In the genomic region with DNA sequence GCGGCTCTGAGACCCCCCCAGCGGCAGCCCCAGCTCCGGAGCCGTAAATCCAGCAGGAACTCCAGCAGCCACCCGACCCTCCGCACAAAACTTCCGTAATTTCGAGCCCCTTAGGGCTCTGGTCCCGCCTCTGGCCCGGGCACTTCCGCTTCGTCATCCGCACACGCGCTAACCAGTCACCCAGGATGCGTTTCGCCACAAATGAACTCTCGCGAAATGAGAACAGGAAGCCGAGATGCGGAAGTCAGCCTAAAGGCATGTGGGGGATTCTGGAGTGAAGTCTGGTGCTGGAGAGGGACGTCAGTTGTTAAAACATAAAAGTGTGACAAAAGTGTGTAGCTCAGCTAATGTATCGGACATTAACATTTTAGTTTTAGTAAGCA, we compare ENCODE assay signal across 7 mouse cellular contexts. TPM values are rescaled to one million over a fixed set of nuclear protein-coding genes. Genes with fewer than 3 reads are reported as not detected.
DNase-seq lines count a peak whose midpoint lies in the region; ATAC-seq and TF ChIP-seq lines count a peak whose summit lies in the region.

A gene (minus strand): TSS at position 187 of the 383 bp plus-strand sequence.

- TF ChIP-seq CTCF in intestine, postnatal 0 days (IDR thresholded peaks at IDR 0.05; ENCODE audit: low read depth): no peak
- TF ChIP-seq CTCF in small intestine, adult 2 months (IDR thresholded peaks at IDR 0.05; ENCODE audit: extremely low read depth, insufficient read length, insufficient replicate concordance, low read depth, low read length): no peak

- H3K9me3 ChIP-seq in embryonic facial prominence, embryonic 10.5 days: no peaks in the 10 kb centered on the region
- no peaks in the 10 kb centered on the region for H3K9me3 ChIP-seq in intestine, postnatal 0 days (ENCODE audit: control insufficient read depth)
- H3K9me3 ChIP-seq in midbrain, embryonic 12.5 days: no peaks in the 10 kb centered on the region

- H3K4me3 ChIP-seq in embryonic facial prominence, embryonic 10.5 days: peak within 1 kb of the TSS; percentile 98
- H3K4me3 ChIP-seq in intestine, postnatal 0 days (ENCODE audit: low read depth, low read length): peak within 1 kb of the TSS; percentile 98
- peak within 1 kb of the TSS; percentile 98 for H3K4me3 ChIP-seq in midbrain, embryonic 12.5 days
- peak within 1 kb of the TSS; percentile 95 for H3K4me3 ChIP-seq in small intestine, adult 2 months (ENCODE audit: low read depth, low read length)

- H3K4me1 ChIP-seq in embryonic facial prominence, embryonic 10.5 days: peaks cover 16% of the 10 kb centered on the region
- peaks cover 8% of the 10 kb centered on the region for H3K4me1 ChIP-seq in intestine, postnatal 0 days (replicated peaks; ENCODE audit: control insufficient read depth, insufficient read depth, low read length)
- H3K4me1 ChIP-seq in midbrain, embryonic 12.5 days: peaks cover 19% of the 10 kb centered on the region
- H3K4me1 ChIP-seq in small intestine, adult 2 months (ENCODE audit: control insufficient read depth, insufficient read depth, insufficient read length, low read length): peaks cover 2% of the 10 kb centered on the region; the same call in 1 of the 2 replicates

- peak within 1 kb of the TSS; percentile 69 for H3K4me2 ChIP-seq in intestine, postnatal 0 days (replicated peaks; ENCODE audit: low read depth)
- H3K4me2 ChIP-seq in midbrain, embryonic 12.5 days (replicated peaks): peak within 1 kb of the TSS; percentile 73

- under 1% methylated on average over 23 of the region's 23 CpGs for whole genome bisulfite sequencing in embryonic facial prominence, embryonic 10.5 days
- WGBS in intestine, postnatal 0 days: under 1% methylated on average over 23 of the region's 23 CpGs
- 1% methylated on average over 23 of the region's 23 CpGs for WGBS in midbrain, embryonic 12.5 days
- under 1% methylated on average over 23 of the region's 23 CpGs for WGBS in small intestine, adult 2 months

- intact Hi-C loops in left cerebral cortex, postnatal 4 days (cut with DNase I): no loop called here

- TF ChIP-seq POLR2A in small intestine, adult 2 months (IDR thresholded peaks at IDR 0.05; ENCODE audit: low read depth, low read length): peak; percentile 65

- H3K9ac ChIP-seq in intestine, postnatal 0 days (ENCODE audit: low read depth, low read length): peak within 1 kb of the TSS; percentile 100
- peak within 1 kb of the TSS; percentile 93 for H3K9ac ChIP-seq in midbrain, embryonic 12.5 days (replicated peaks)

- H3K27me3 ChIP-seq in embryonic facial prominence, embryonic 10.5 days (replicated peaks; ENCODE audit: low read depth, poor library complexity, severe bottlenecking): no peaks in the 10 kb centered on the region
- H3K27me3 ChIP-seq in intestine, postnatal 0 days (replicated peaks; ENCODE audit: control insufficient read depth, insufficient read depth, low read length): no peaks in the 10 kb centered on the region
- no peaks in the 10 kb centered on the region for H3K27me3 ChIP-seq in midbrain, embryonic 12.5 days
- H3K27me3 ChIP-seq in small intestine, adult 2 months (ENCODE audit: control insufficient read depth, insufficient read depth, low read length): no peaks in the 10 kb centered on the region

- DNase-seq in adrenal gland, postnatal 10 days: peak; percentile 93
- DNase-seq in embryonic facial prominence, embryonic 10.5 days (ENCODE audit: low spot score): peak; percentile 95
- peak; percentile 61 for DNase-seq in gonadal fat pad, adult 2 months (ENCODE audit: low read depth)
- DNase-seq in left cerebral cortex, postnatal 4 days: peak; percentile 91

- ATAC-seq in intestine, postnatal 0 days: peak; percentile 99
- ATAC-seq in midbrain, embryonic 12.5 days (ENCODE audit: low FRiP score, low read depth): peak; percentile 99

- peak within 1 kb of the TSS; percentile 95 for H3K27ac ChIP-seq in embryonic facial prominence, embryonic 10.5 days (replicated peaks)
- peak within 1 kb of the TSS; percentile 98 for H3K27ac ChIP-seq in intestine, postnatal 0 days (ENCODE audit: low read depth, low read length)
- peak within 1 kb of the TSS; percentile 87 for H3K27ac ChIP-seq in midbrain, embryonic 12.5 days (replicated peaks)
- H3K27ac ChIP-seq in small intestine, adult 2 months (ENCODE audit: insufficient read depth, low read depth, low read length): peak within 1 kb of the TSS; percentile 81

- peaks cover 10% of the 10 kb centered on the region for H3K36me3 ChIP-seq in embryonic facial prominence, embryonic 10.5 days (replicated peaks)
- no peaks in the 10 kb centered on the region; the same call in 1 of the 2 replicates for H3K36me3 ChIP-seq in intestine, postnatal 0 days (ENCODE audit: control insufficient read depth, insufficient read depth)
- H3K36me3 ChIP-seq in midbrain, embryonic 12.5 days: no peaks in the 10 kb centered on the region
- no peaks in the 10 kb centered on the region; the same call in 1 of the 2 replicates for H3K36me3 ChIP-seq in small intestine, adult 2 months (ENCODE audit: control insufficient read depth, insufficient read depth, low read length)

RNA-seq across cellular contexts. Expression of the gene that starts here (rescaled TPM):
- 10 to 100 TPM; 89.0 to 95.4 TPM for total RNA-seq in adrenal gland, postnatal 10 days (2021)
- polyA plus RNA-seq in embryonic facial prominence, embryonic 10.5 days (2016; fragmentation: Nextera tagmentation; extraction: Ambion mirVana): 67.5 and 67.8 TPM in 2 replicates
- 14.7 and 17.1 TPM in 2 replicates for polyA plus RNA-seq in gonadal fat pad, adult 2 months (2012; rRNA removed)
- 60.9 and 61.1 TPM in 2 replicates for polyA plus RNA-seq in intestine, postnatal 0 days (2015; fragmentation: Nextera tagmentation; extraction: Ambion mirVana)
- total RNA-seq in left cerebral cortex, postnatal 4 days (2021): 10 to 100 TPM; 48.8 to 52.3 TPM
- polyA plus RNA-seq in midbrain, embryonic 12.5 days (2016; fragmentation: Nextera tagmentation; extraction: Ambion mirVana): 61.2 and 62.7 TPM in 2 replicates
- 7.7 and 18.9 TPM in 2 replicates for polyA plus RNA-seq in small intestine, adult 2 months (2012; rRNA removed)

Comparison
In these comparisons a context has a peak if more than half of its experiments do, and no peak if none do; other contexts are left out.
1. Peak in every context shown above with its lines: DNase-seq, ATAC-seq, H3K4me3 ChIP-seq and H3K27ac ChIP-seq.